Mouse (Mus musculus) stomach, postnatal 0 days (tissue): Measurements from ENCODE around the gene Thsd4.

ENCODE experiments used
- CTCF ChIP-seq: IDR thresholded peaks from 2 replicates; pipeline ENCODE4 v1.5.1; 2016; ENCODE audit warnings: antibody characterized with exemption, low read depth, mild to moderate bottlenecking, moderate library complexity
- EP300 ChIP-seq: optimal IDR thresholded peaks from 2 replicates; pipeline ENCODE3; 2016; ENCODE audit warnings: antibody characterized with exemption

DNA sequence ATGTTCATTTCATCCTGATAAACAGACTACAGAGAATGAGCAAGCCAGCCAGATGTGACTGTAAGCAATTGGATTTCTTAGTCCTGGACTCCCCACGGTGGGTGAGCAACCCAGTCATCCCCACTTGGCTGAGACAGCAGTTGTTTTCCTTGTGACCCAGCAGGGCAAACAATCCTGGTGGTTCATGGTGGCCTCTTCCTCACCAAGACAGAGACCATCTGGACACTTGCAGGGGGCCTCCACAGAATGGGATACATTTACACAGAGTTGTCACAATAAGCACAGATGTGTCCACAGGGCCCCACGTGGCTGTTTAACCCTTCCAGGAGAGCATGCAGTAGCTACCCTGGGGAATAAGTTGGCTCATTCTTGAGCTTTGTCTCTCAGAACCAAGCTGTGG, 123.8 kb downstream of the Thsd4 start:
- no peak for TF ChIP-seq CTCF
- TF ChIP-seq EP300: no peak
